Mouse (Mus musculus) midbrain, embryonic 16.5 days (tissue): ENCODE measurements around the gene Angpt4. TPM values are rescaled to one million over a fixed set of nuclear protein-coding genes. Genes with fewer than 3 reads are reported as not detected.

Experiments used
- ATAC-seq: fragments of 200-750 bp; cut with Nextera tagmentation; 2 replicates; pipeline ENCODE4 v1.8.0; 2017; ENCODE audit warnings: moderate TSS enrichment
- H3K27ac ChIP-seq: fragments of 300-500 bp; sonication (generic); 2 replicates; pipeline ENCODE4 v1.5.1; 2014; ENCODE audit warnings: mild to moderate bottlenecking, low read length, mixed read lengths
- H3K27me3 ChIP-seq: fragments of 300-500 bp; sonication (generic); 2 replicates; pipeline ENCODE4 v1.6.1; 2014; ENCODE audit warnings: low read depth, low read length, mixed read lengths; ENCODE audit not compliant: control insufficient read depth, insufficient read depth
- H3K36me3 ChIP-seq: fragments of 300-500 bp; sonication (generic); 2 replicates; pipeline ENCODE4 v1.6.1; 2014; ENCODE audit warnings: mild to moderate bottlenecking, low read length, moderate library complexity, mixed read lengths; ENCODE audit not compliant: control insufficient read depth, insufficient read depth
- H3K4me1 ChIP-seq: fragments of 300-500 bp; sonication (generic); 2 replicates; pipeline ENCODE4 v1.6.1; 2014; ENCODE audit warnings: mild to moderate bottlenecking, low read length, mixed read lengths; ENCODE audit not compliant: control insufficient read depth, insufficient read depth
- H3K4me2 ChIP-seq: fragments of 300-500 bp; sonication (generic); 2 replicates; pipeline ENCODE4 v1.6.1; 2014; ENCODE audit warnings: mild to moderate bottlenecking, low read length, mixed read lengths
- H3K4me3 ChIP-seq: fragments of 300-500 bp; sonication (generic); 2 replicates; pipeline ENCODE4 v1.5.1; 2014; ENCODE audit warnings: low read depth, mild to moderate bottlenecking, low read length, moderate library complexity, mixed read lengths
- H3K9ac ChIP-seq: fragments of 300-500 bp; sonication (generic); 2 replicates; pipeline ENCODE4 v1.6.1; 2014; ENCODE audit warnings: low read depth, low read length, mixed read lengths
- H3K9me3 ChIP-seq: fragments of 300-500 bp; sonication (generic); replicated peaks from 2 replicates; pipeline ENCODE4 v1.6.1; 2014; ENCODE audit warnings: mild to moderate bottlenecking, low read length, mixed read lengths; ENCODE audit not compliant: control insufficient read depth, poor library complexity, severe bottlenecking
- WGBS: fragments of 180-500 bp; shearing (Covaris S2); extraction: QIAGEN DNeasy Blood & Tissue Kit; methylation state at CpG from one replicate; pipeline ENCODE4 v1.1.7; 2014; 5-methylcytosine and 5-hydroxymethylcytosine counted together
- microRNA counts: library from miRNA; unstranded; fragments of <30 nt; microRNA quantifications from one replicate; lab custom pipeline; 2016
- microRNA-seq: library from miRNA; unstranded; fragments of <30 nt; microRNA quantifications from one replicate; pipeline ENCODE4, GENCODE M21; 2017
- polyA plus RNA-seq: library from polyadenylated mRNA; unstranded; fragments of >200 nt; fragmentation: Nextera tagmentation; extraction: Ambion mirVana; gene quantifications from 2 replicates; pipeline ENCODE4 v1.2.1, GENCODE M21; 2015

Gene Angpt4
- polyA plus RNA-seq, 1 experiment from 2014 or later, result 0.30 TPM

DNA sequence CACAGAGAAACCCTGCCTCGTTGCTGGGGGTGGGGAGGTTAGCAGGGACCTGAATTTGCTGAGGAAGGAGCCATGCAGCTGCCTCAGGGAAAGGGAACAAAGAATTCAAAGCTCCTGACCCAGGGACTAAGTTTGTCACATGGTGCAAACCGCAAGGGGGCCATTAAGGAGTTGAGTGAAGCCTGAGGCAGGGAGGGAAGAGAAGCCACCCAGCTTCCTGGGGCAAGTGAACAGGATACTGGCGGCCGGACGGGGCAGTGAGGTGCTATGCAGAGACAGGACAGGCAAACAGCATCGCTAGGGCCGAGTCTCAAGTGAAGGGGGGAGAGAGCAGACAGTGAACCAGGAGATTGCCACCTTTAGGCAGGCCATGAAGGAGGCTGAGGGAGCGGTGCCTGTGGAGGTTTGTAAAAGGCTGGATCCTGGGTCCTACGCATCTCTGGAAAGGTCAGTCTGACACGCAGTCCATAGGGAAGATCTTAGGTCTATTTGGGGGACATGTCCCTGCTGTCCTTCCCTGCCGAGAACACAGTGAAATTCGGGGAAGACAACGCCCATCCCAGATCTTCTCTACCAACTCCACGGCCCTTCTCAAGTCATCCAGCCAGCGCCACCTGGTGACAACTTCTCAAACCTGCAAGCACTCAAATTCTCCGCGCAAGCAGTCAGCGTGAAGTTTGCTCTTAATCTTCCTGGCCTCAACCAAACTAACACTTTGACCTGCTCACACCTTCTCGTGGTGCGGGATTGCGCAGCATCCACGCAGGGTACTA, 83.5 kb downstream of the Angpt4 start:
- WGBS, result 6% methylated on average over 22 of the region's 22 CpGs
- H3K9me3 ChIP-seq, result no peaks in the 10 kb centered on the region
- H3K36me3 ChIP-seq, result no peaks in the 10 kb centered on the region
- H3K4me1 ChIP-seq, result no peaks in the 10 kb centered on the region
- H3K4me2 ChIP-seq, result peak overlapping the region; percentile 47
- peak; percentile 43; the same call in 1 of the 2 replicates for ATAC-seq
- H3K4me3 ChIP-seq, result peak overlapping the region; percentile 21; the same call in 1 of the 2 replicates
- H3K27me3 ChIP-seq, result peaks cover 24% of the 10 kb centered on the region
- H3K27ac ChIP-seq, result no peak overlapping the region
- H3K9ac ChIP-seq, result 0 out of 2 replicates have a peak overlapping the region, but pooled peaks have one; percentile 2

MicroRNA genes within 50 kb of the gene (microRNA counts, 519-probe panel; counts per million panel counts)
- 2,303 counts per million, percentile 68 among the panel's probes with 10 or more counts for microRNA mmu-miR-1953 (lab: Ali Mortazavi, UCI)

Small RNA genes within 50 kb of the gene (microRNA-seq; reads per million reads assigned to microRNA genes)
- gene Mir1953, result 0.52 reads per million

Other genes starting within 250 kb of the Angpt4 start
- gene Rad21l, start 242.7 kb upstream of the Angpt4 start, polyA plus RNA-seq, result 0.34 and 0.36 TPM in 2 replicates
- gene Tmem74b, start 209.2 kb upstream of the Angpt4 start, polyA plus RNA-seq, result 28.8 and 30.8 TPM in 2 replicates
- 64.0 and 66.5 TPM in 2 replicates for gene Psmf1, start 167.0 kb upstream of the Angpt4 start, polyA plus RNA-seq
- 0.20 and 0.51 TPM in 2 replicates for gene Rspo4, start 68.3 kb upstream of the Angpt4 start, polyA plus RNA-seq
- gene Fam110a, start 69.0 kb downstream of the Angpt4 start, polyA plus RNA-seq, result 57.5 and 59.1 TPM in 2 replicates
- 1.0 and 1.4 TPM in 2 replicates for gene Slc52a3, start 85.3 kb downstream of the Angpt4 start, polyA plus RNA-seq
- 5.8 and 7.7 TPM in 2 replicates for gene Scrt2, start 170.3 kb downstream of the Angpt4 start, polyA plus RNA-seq
- gene Srxn1, start 194.3 kb downstream of the Angpt4 start, polyA plus RNA-seq, result 21.8 and 25.4 TPM in 2 replicates
- 0.69 and 1.0 TPM in 2 replicates for gene Tcf15, start 232.4 kb downstream of the Angpt4 start, polyA plus RNA-seq